Mouse (Mus musculus): Measurements from ENCODE around the gene Fyco1. TPM values are rescaled to one million over a fixed set of nuclear protein-coding genes. Genes with fewer than 3 reads are reported as not detected.

The Fyco1 gene
- polyA plus RNA-seq, 1 experiment from 2014 or later: 13.5 TPM

- Histone ChIP-seq H3K36me3 (ENCODE audit: control insufficient read depth, insufficient read depth, low read length) (no peaks in the 10 kb centered on the region), H3K27me3 (ENCODE audit: control insufficient read depth, insufficient read depth, low read length) (no peaks in the 10 kb centered on the region), H3K4me2 (ENCODE audit: low read depth, low read length) (no peak overlapping the region), H3K27ac (ENCODE audit: low read depth, low read length) (no peak overlapping the region), H3K4me1 (ENCODE audit: control insufficient read depth, insufficient read depth, low read length) (no peaks in the 10 kb centered on the region), H3K9me3 (ENCODE audit: control insufficient read depth, low read length) (no peaks in the 10 kb centered on the region), H3K4me3 (ENCODE audit: low read depth, low read length) (no peak overlapping the region), H3K9ac (replicated peaks; ENCODE audit: low read depth, low read length) (no peak overlapping the region)
- no peak for ATAC-seq (ENCODE audit: low read depth)
- 87% methylated on average over 4 of the region's 4 CpGs for WGBS
Measured at GRCm38 (mm10) chr9:123740799-123741198, 110.9 kb downstream of the Fyco1 start.

Other genes starting within 250 kb of the Fyco1 start
- gene Slc6a20b, start 219.3 kb downstream of the Fyco1 start, polyA plus RNA-seq (2014; fragmentation: Nextera tagmentation; extraction: Ambion mirVana): 0.46 and 0.52 TPM in 2 replicates
- 0.04 and 0.26 TPM in 2 replicates for gene Ccr9, start 173.5 kb downstream of the Fyco1 start, polyA plus RNA-seq (2014; fragmentation: Nextera tagmentation; extraction: Ambion mirVana)
- gene Slc6a20a, start 173.0 kb downstream of the Fyco1 start, polyA plus RNA-seq (2014; fragmentation: Nextera tagmentation; extraction: Ambion mirVana): 1.3 and 4.8 TPM in 2 replicates
- 51.4 and 62.8 TPM in 2 replicates for gene Lztfl1, start 134.2 kb downstream of the Fyco1 start, polyA plus RNA-seq (2014; fragmentation: Nextera tagmentation; extraction: Ambion mirVana)
- gene Cxcr6, start 45.4 kb downstream of the Fyco1 start, polyA plus RNA-seq (2014; fragmentation: Nextera tagmentation; extraction: Ambion mirVana): 0.17 and 0.18 TPM in 2 replicates
- 0.04 and 0.09 TPM in 2 replicates for gene Xcr1, start 10.1 kb upstream of the Fyco1 start, polyA plus RNA-seq (2014; fragmentation: Nextera tagmentation; extraction: Ambion mirVana)
- 0.12 and 1.6 TPM in 2 replicates for gene Ccr1, start 116.8 kb upstream of the Fyco1 start, polyA plus RNA-seq (2014; fragmentation: Nextera tagmentation; extraction: Ambion mirVana)
- not detected in 2 replicates for gene Ccr1l1, start 126.5 kb upstream of the Fyco1 start, polyA plus RNA-seq (2014; fragmentation: Nextera tagmentation; extraction: Ambion mirVana)
- gene Ccr3, start 170.1 kb upstream of the Fyco1 start, polyA plus RNA-seq (2014; fragmentation: Nextera tagmentation; extraction: Ambion mirVana): not detected in 2 replicates

Data from neural tube, embryonic 14.5 days (tissue).